Mouse (Mus musculus) 3134 (cell line): ENCODE measurements around the gene Slf2.

Source experiments
- DNase-seq: peaks from one replicate; pipeline ENCODE4 v3.0.0-alpha.2; 2011; ENCODE audit warnings: low spot score; ENCODE audit not compliant: insufficient read length; ENCODE audit errors: extremely low read depth

The Slf2 gene

GRCm38 (mm10) chr19:45026958-45027670 lies 96.2 kb downstream of the Slf2 start:
- no peak for DNase-seq

DNA sequence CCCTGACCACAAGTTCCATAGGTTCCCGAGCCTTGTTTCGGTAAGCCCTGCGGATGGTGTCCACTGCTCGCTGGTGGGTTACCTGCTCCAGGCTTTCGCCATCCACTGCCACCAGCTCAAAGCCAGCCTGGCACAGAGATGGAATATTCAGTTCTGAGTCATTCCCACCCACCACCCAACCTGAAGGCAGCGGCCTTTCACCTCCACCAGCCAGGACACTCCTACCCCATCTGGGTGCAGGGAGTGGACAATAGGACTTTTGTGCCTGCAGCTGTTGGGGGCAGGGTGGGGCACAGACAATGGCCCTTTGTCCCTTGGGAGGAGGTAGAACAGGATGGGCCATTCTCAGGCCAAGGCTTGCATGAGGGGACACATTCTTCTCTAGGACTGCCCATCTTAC lies 96.9 kb downstream of the Slf2 start:
- DNase-seq: no peak

- DNase-seq: no peak
Observed at GRCm38 (mm10) chr19:45028746-45029145, 97.8 kb downstream of the Slf2 start.

DNA sequence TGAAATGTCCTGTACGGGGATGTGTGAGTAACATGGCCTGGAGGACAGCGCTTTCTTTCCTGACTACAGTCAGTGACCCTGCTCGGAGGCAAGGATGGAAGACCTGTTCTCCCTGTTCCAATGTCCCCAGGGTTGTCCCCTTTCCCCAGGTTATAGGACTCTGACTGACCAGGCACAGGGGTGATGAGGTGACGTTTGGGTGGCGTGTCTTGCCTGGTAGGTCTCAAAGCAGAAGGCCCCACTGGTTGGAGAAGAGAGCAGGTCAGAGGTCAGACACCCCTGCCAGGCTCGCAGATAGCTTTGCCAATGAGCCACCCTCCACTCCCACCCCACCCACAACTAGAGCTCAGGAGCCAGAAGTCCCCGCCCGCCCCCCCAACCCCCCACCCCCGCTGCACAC lies 98.6 kb downstream of the Slf2 start:
- no peak for DNase-seq

DNA sequence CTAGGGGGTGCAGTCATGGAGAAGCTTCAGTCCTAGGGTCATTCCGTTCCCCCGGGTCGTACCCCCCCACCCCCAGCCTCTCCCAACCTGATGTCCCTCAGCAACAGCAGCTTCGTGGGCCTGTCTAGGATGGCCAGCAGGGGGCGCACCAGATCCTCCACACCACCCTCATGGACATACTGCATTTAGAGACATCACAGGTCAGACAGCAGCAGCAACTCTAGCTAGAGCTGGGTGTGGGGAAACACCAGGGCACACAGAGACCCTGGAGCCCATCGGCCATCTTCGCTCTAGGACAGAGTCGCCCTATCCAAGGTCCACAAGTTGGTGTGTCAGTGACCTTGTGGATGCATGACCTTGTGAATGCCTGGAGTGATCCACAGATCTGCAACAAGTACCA lies 99.2 kb downstream of the Slf2 start:
- DNase-seq: peak; percentile 65

DNA sequence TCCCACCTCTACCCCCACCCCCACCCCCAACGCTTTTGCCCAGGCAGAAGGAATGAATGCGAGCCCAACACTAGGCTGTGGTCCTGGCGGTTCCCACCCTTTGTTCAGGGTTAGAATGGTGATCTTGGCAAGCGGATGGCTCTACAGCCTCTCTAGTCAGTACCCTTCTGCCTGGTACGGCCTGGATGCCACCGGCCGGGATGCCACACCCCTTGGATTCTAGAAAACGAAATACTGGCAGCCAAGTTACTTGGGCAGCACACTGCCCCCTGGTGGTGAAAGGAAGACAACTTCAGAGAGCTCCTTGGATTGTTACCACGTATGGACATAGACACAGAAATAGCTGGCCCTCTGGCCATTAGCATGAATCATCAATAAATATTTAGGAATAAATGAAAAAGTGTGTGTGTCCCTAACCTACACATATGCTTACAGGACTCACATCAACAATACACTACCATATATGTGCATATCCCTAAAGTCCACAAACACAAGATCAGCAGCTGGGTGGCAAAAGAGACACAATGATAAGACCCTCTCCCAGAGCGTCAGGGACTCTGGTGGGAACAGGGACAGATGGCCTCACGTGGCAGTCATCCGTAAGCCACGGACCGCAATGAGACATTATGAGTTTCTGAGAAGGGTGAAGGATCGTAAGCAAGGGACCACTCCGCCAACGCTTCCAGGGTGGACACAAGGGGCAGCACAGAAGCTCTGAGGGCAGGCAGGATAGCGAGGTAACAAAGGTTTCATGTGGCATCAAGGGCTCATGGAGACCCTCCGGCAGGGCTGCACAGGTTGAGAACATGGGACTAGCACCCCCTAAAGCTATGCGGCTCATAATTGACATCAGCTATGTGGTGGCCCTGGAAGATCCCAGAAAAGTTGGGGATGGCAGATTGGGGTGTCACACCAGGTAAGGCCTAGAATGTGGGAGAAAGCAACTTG lies 100.1 kb downstream of the Slf2 start:
- peak; percentile 63 for DNase-seq

DNA sequence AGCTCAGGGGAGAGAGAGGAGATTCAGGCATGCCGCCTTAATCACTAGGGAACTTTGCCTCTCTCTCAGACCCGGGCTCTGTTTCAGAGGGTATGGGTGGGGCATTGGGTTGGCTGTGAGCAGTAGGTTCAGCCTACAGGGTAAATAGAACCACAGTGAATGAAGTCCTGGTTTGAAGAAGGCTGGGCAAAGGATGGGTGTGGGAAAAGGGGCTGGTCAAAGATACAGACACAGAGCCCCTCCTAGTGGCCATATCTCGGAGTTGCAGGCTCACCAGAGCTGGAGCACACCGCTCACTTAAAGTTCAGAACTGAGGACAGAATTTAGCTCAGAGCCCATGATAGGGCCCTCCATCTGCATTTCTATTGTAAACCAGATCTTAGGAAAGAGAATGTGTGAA lies 100.8 kb downstream of the Slf2 start:
- DNase-seq: peak; percentile 63
